Mouse (Mus musculus): ENCODE measurements around the gene Faf2. TPM values are rescaled to one million over a fixed set of nuclear protein-coding genes. Genes with fewer than 3 reads are reported as not detected.
A peak's percentile ranks its signal among the peaks of the same experiment; 100 is the strongest.

Faf2 gene
- total RNA-seq (2014; rRNA removed; ENCODE audit: low replicate concordance) (32.1 and 48.9 TPM in 2 replicates), polyA plus RNA-seq (2015; fragmentation: Nextera tagmentation; extraction: Ambion mirVana) (27.2 and 29.2 TPM in 2 replicates)

- Histone ChIP-seq H3K4me3 (ENCODE audit: low read depth, low read length) (peak within 1 kb of the TSS; percentile 90), H3K4me2 (ENCODE audit: low read depth, low read length) (peak within 1 kb of the TSS; percentile 81), H3K27ac (ENCODE audit: low read depth) (peak within 1 kb of the TSS; percentile 81), H3K9me3 (replicated peaks; ENCODE audit: control insufficient read depth, low read length) (no peaks in the 10 kb centered on the region), H3K4me1 (ENCODE audit: control insufficient read depth, insufficient read depth) (peaks cover 11% of the 10 kb centered on the region; the same call in 1 of the 2 replicates), H3K36me3 (replicated peaks; ENCODE audit: control insufficient read depth, insufficient read depth, low read length) (no peaks in the 10 kb centered on the region), H3K27me3 (ENCODE audit: control insufficient read depth, insufficient read depth, low read length) (no peaks in the 10 kb centered on the region), H3K9ac (replicated peaks; ENCODE audit: low read depth, low read length) (peak within 1 kb of the TSS; percentile 94)
- ATAC-seq (ENCODE audit: insufficient read depth, low read depth), result peak; percentile 99
- peak; percentile 92 for DNase-seq (ENCODE audit: low spot score)
- 8% methylated on average over 44 of the region's 44 CpGs for WGBS
- peak; percentile 98 for TF ChIP-seq CTCF (IDR thresholded peaks at IDR 0.05; ENCODE audit: low read depth)
- TF ChIP-seq EP300 (IDR thresholded peaks at IDR 0.05; ENCODE audit: low read depth), result no peak
Observed at GRCm38 (mm10) chr13:54621155-54621932, at the start of gene Faf2. Gene Faf2, plus strand, starts transcription at chr13:54621784.

GRCm38 (mm10) chr13:54572621-54573020, 49.0 kb upstream of the Faf2 start:
- 84% methylated on average over 4 of the region's 4 CpGs for WGBS
- Histone ChIP-seq H3K4me1 (ENCODE audit: control insufficient read depth, insufficient read depth) (peaks cover 8% of the 10 kb centered on the region), H3K36me3 (replicated peaks; ENCODE audit: control insufficient read depth, insufficient read depth, low read length) (0 out of 2 replicates have a peak, but pooled peaks cover 7% of the 10 kb centered on the region), H3K9ac (replicated peaks; ENCODE audit: low read depth, low read length) (no peak overlapping the region), H3K27me3 (ENCODE audit: control insufficient read depth, insufficient read depth, low read length) (no peaks in the 10 kb centered on the region), H3K4me3 (ENCODE audit: low read depth, low read length) (no peak overlapping the region), H3K4me2 (ENCODE audit: low read depth, low read length) (no peak overlapping the region), H3K27ac (ENCODE audit: low read depth) (no peak overlapping the region), H3K9me3 (replicated peaks; ENCODE audit: control insufficient read depth, low read length) (no peaks in the 10 kb centered on the region)
- no peak for TF ChIP-seq CTCF (IDR thresholded peaks at IDR 0.05; ENCODE audit: low read depth)
- TF ChIP-seq EP300 (IDR thresholded peaks at IDR 0.05; ENCODE audit: low read depth), result no peak
- DNase-seq (ENCODE audit: low spot score) (no peak), ATAC-seq (ENCODE audit: insufficient read depth, low read depth) (no peak)

GRCm38 (mm10) chr13:54574854-54575481, 46.6 kb upstream of the Faf2 start, which contains the start of gene Arl10:
Gene Arl10, plus strand, starts transcription at chr13:54575015.
- Histone ChIP-seq H3K27me3 (ENCODE audit: control insufficient read depth, insufficient read depth, low read length) (no peaks in the 10 kb centered on the region), H3K27ac (ENCODE audit: low read depth) (peak within 1 kb of the TSS; percentile 75), H3K36me3 (replicated peaks; ENCODE audit: control insufficient read depth, insufficient read depth, low read length) (peaks cover 27% of the 10 kb centered on the region), H3K9ac (replicated peaks; ENCODE audit: low read depth, low read length) (peak within 1 kb of the TSS; percentile 73), H3K9me3 (replicated peaks; ENCODE audit: control insufficient read depth, low read length) (no peaks in the 10 kb centered on the region), H3K4me1 (ENCODE audit: control insufficient read depth, insufficient read depth) (peaks cover 8% of the 10 kb centered on the region), H3K4me2 (ENCODE audit: low read depth, low read length) (peak within 1 kb of the TSS; percentile 73), H3K4me3 (ENCODE audit: low read depth, low read length) (peak within 1 kb of the TSS; percentile 86)
- WGBS, result under 1% methylated on average over 55 of the region's 55 CpGs
- peak; percentile 62 for DNase-seq (ENCODE audit: low spot score)
- ATAC-seq (ENCODE audit: insufficient read depth, low read depth), result peak; percentile 89
- TF ChIP-seq CTCF (IDR thresholded peaks at IDR 0.05; ENCODE audit: low read depth) (no peak), EP300 (IDR thresholded peaks at IDR 0.05; ENCODE audit: low read depth) (no peak)

GRCm38 (mm10) chr13:54575489-54575888, 46.1 kb upstream of the Faf2 start:
- peak overlapping the region; percentile 86 for H3K4me3 ChIP-seq (ENCODE audit: low read depth, low read length)
- TF ChIP-seq CTCF (IDR thresholded peaks at IDR 0.05; ENCODE audit: low read depth), result no peak
- no peak for TF ChIP-seq EP300 (IDR thresholded peaks at IDR 0.05; ENCODE audit: low read depth)
- WGBS, result 5% methylated on average over 19 of the region's 19 CpGs
- H3K27me3 ChIP-seq (ENCODE audit: control insufficient read depth, insufficient read depth, low read length), result no peaks in the 10 kb centered on the region
- H3K4me2 ChIP-seq (ENCODE audit: low read depth, low read length), result peak overlapping the region; percentile 73
- ATAC-seq (ENCODE audit: insufficient read depth, low read depth), result no peak
- peaks cover 8% of the 10 kb centered on the region for H3K4me1 ChIP-seq (ENCODE audit: control insufficient read depth, insufficient read depth)
- peaks cover 32% of the 10 kb centered on the region for H3K36me3 ChIP-seq (replicated peaks; ENCODE audit: control insufficient read depth, insufficient read depth, low read length)
- H3K9me3 ChIP-seq (replicated peaks; ENCODE audit: control insufficient read depth, low read length), result no peaks in the 10 kb centered on the region
- H3K9ac ChIP-seq (replicated peaks; ENCODE audit: low read depth, low read length), result peak overlapping the region; percentile 73
- no peak for DNase-seq (ENCODE audit: low spot score)
- H3K27ac ChIP-seq (ENCODE audit: low read depth), result peak overlapping the region; percentile 75; the same call in 1 of the 2 replicates

- DNase-seq (ENCODE audit: low spot score) (no peak), ATAC-seq (ENCODE audit: insufficient read depth, low read depth) (no peak)
- Histone ChIP-seq H3K4me2 (ENCODE audit: low read depth, low read length) (no peak overlapping the region), H3K36me3 (replicated peaks; ENCODE audit: control insufficient read depth, insufficient read depth, low read length) (peaks cover 54% of the 10 kb centered on the region), H3K27me3 (ENCODE audit: control insufficient read depth, insufficient read depth, low read length) (no peaks in the 10 kb centered on the region), H3K4me3 (ENCODE audit: low read depth, low read length) (no peak overlapping the region), H3K27ac (ENCODE audit: low read depth) (no peak overlapping the region), H3K9me3 (replicated peaks; ENCODE audit: control insufficient read depth, low read length) (no peaks in the 10 kb centered on the region), H3K9ac (replicated peaks; ENCODE audit: low read depth, low read length) (no peak overlapping the region), H3K4me1 (ENCODE audit: control insufficient read depth, insufficient read depth) (peaks cover 8% of the 10 kb centered on the region)
- no peak for TF ChIP-seq EP300 (IDR thresholded peaks at IDR 0.05; ENCODE audit: low read depth)
- no peak for TF ChIP-seq CTCF (IDR thresholded peaks at IDR 0.05; ENCODE audit: low read depth)
- WGBS, result 75% methylated on average over 21 of the region's 21 CpGs
Observed at GRCm38 (mm10) chr13:54577652-54578507, 43.7 kb upstream of the Faf2 start.
